Mouse (Mus musculus) heart, postnatal 0 days (tissue): ENCODE results near the gene Ankrd39. TPM values are rescaled to one million over a fixed set of nuclear protein-coding genes. Genes with fewer than 3 reads are reported as not detected.
"Not testable (repeated sequence)": the region's sequence is repeated elsewhere in the genome, so short reads cannot be mapped to it uniquely, and the experiment has no call there.

Experiments used
- ATAC-seq: fragments of 200-750 bp; cut with Nextera tagmentation; 2 replicates; pipeline ENCODE4 v1.8.0; 2017; ENCODE audit warnings: low read depth, moderate number of reproducible peaks, moderate library complexity; ENCODE audit not compliant: insufficient read depth
- DNase-seq: peaks from one replicate; pipeline ENCODE4 v3.0.0-alpha.2; 2016; ENCODE audit warnings: low spot score
- H3K27ac ChIP-seq: fragments of 300-500 bp; sonication (generic); 2 replicates; pipeline ENCODE4 v1.5.1; 2014; ENCODE audit warnings: low read depth, mild to moderate bottlenecking
- H3K27me3 ChIP-seq: fragments of 300-500 bp; sonication (generic); 2 replicates; pipeline ENCODE4 v1.6.1; 2014; ENCODE audit warnings: low read length, mixed read lengths; ENCODE audit not compliant: control insufficient read depth, insufficient read depth
- H3K36me3 ChIP-seq: fragments of 300-500 bp; sonication (generic); replicated peaks from 2 replicates; pipeline ENCODE4 v1.6.1; 2014; ENCODE audit warnings: low read length, mixed read lengths; ENCODE audit not compliant: control insufficient read depth, insufficient read depth
- H3K4me1 ChIP-seq: fragments of 300-500 bp; sonication (generic); 2 replicates; pipeline ENCODE4 v1.6.1; 2014; ENCODE audit warnings: antibody characterized with exemption; ENCODE audit not compliant: control insufficient read depth, insufficient read depth
- H3K4me2 ChIP-seq: fragments of 300-500 bp; sonication (generic); 2 replicates; pipeline ENCODE4 v1.6.1; 2014; ENCODE audit warnings: low read depth, mild to moderate bottlenecking, low read length, moderate library complexity
- H3K4me3 ChIP-seq: fragments of 300-500 bp; sonication (generic); 2 replicates; pipeline ENCODE4 v1.5.1; 2014; ENCODE audit warnings: low read depth, low read length
- H3K9ac ChIP-seq: fragments of 300-500 bp; sonication (generic); replicated peaks from 2 replicates; pipeline ENCODE4 v1.6.1; 2014; ENCODE audit warnings: low read depth, low read length, mixed read lengths
- H3K9me3 ChIP-seq: fragments of 300-500 bp; sonication (generic); replicated peaks from 2 replicates; pipeline ENCODE4 v1.6.1; 2016; ENCODE audit warnings: low read length; ENCODE audit not compliant: control insufficient read depth
- CTCF ChIP-seq: IDR thresholded peaks from 2 replicates; pipeline ENCODE4 v1.5.1; 2016; ENCODE audit warnings: antibody characterized with exemption, control low read depth, low read depth
- EP300 ChIP-seq: IDR thresholded peaks from 2 replicates; pipeline ENCODE4 v1.6.1; 2016; ENCODE audit warnings: antibody characterized with exemption, low read depth
- WGBS: fragments of 180-500 bp; shearing (Covaris S2); extraction: QIAGEN DNeasy Blood & Tissue Kit; methylation state at CpG from one replicate; pipeline ENCODE4 v1.1.7; 2014; 5-methylcytosine and 5-hydroxymethylcytosine counted together
- polyA plus RNA-seq: library from polyadenylated mRNA; unstranded; fragments of >200 nt; fragmentation: Nextera tagmentation; extraction: Ambion mirVana; gene quantifications from 2 replicates; pipeline ENCODE4 v1.2.1, GENCODE M21; 2015
- total RNA-seq: library from RNA; depleted of rRNA; stranded (reverse); fragments of >200 nt; gene quantifications from 2 replicates; pipeline ENCODE4 v1.2.3, GENCODE M21; 2014; ENCODE audit warnings: low replicate concordance

Ankrd39 gene
- total and polyA plus RNA-seq, 2 experiments from 2014 or later, result 29.0 to 32.7 TPM

GRCm38 (mm10) chr1:36538727-36539126 lies 8.5 kb downstream of the Ankrd39 start:
- Histone ChIP-seq H3K27ac (peak overlapping the region; percentile 84), H3K4me1 (peaks cover 34% of the 10 kb centered on the region)

DNA sequence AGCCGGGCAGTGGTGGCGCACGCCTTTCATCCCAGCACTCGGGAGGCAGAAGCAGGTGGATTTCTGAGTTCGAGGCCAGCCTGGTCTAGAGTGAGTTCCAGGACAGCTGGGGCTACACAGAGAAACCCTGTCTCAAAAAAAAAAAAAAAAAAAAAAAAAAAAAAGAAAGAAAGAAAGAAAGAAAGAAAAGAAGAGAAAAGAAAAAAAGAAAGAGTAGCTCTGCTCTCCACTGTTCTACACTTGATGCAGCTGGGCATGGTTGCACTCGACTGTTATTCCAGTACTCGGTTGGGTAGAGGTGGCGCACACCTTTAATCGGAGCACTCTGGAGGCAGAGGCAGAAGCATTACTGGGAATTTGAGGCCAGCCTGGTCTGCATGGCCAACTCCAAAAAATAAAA lies 10.5 kb downstream of the Ankrd39 start, which contains the start of gene Ankrd23:
Ankrd23 (minus strand) TSS at position 101 of the 400 bp plus-strand sequence.
- Histone ChIP-seq H3K36me3 (peaks cover 26% of the 10 kb centered on the region), H3K4me2 (peak within 1 kb of the TSS; percentile 44; the same call in 1 of the 2 replicates), H3K27ac (peak within 1 kb of the TSS; percentile 96), H3K4me1 (peaks cover 46% of the 10 kb centered on the region)
- 68% methylated on average over 9 of the region's 9 CpGs for WGBS
- H3K9me3 ChIP-seq, H3K9ac ChIP-seq, DNase-seq, H3K27me3 ChIP-seq, H3K4me3 ChIP-seq, ATAC-seq: not testable (repeated sequence)

More at GRCm38 (mm10) chr1:36538727-36539126, 8.5 kb downstream of the Ankrd39 start:
- no peak for DNase-seq
- no peaks in the 10 kb centered on the region for H3K27me3 ChIP-seq
- 53% methylated on average over 4 of the region's 4 CpGs for WGBS
- TF ChIP-seq EP300 (no peak), CTCF (no peak)
- H3K9ac ChIP-seq, result 0 out of 2 replicates have a peak overlapping the region, but pooled peaks have one; percentile 3
- H3K4me3 ChIP-seq, result no peak overlapping the region
- H3K4me2 ChIP-seq, result no peak overlapping the region
- no peaks in the 10 kb centered on the region for H3K9me3 ChIP-seq
- ATAC-seq, result no peak
- H3K36me3 ChIP-seq, result peaks cover 30% of the 10 kb centered on the region

DNA sequence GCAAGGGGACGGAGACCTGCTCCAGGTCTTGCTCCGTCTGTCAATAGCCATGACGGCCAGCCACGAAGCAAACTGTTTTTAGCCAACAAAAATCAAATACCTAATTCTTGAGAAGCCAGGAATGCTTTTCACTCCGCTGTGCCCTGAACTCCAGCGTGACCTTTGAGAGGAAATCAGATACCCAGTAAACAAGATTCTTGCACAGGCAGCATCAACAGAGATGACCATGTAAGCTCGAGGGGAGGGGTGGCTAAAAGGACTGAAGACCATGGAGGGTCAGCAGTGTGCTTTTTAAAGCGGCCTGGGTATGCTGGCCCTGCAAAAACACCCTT lies 10.9 kb downstream of the Ankrd39 start:
- TF ChIP-seq CTCF, result no peak
- no peak for TF ChIP-seq EP300
- 24% methylated on average over 8 of the region's 8 CpGs for WGBS
- Histone ChIP-seq H3K36me3 (peaks cover 23% of the 10 kb centered on the region), H3K4me2 (no peak overlapping the region), H3K27me3 (no peaks in the 10 kb centered on the region), H3K4me1 (peaks cover 48% of the 10 kb centered on the region), H3K27ac (peak overlapping the region; percentile 96), H3K9ac (no peak overlapping the region), H3K9me3 (no peaks in the 10 kb centered on the region), H3K4me3 (no peak overlapping the region)
- ATAC-seq, result no peak
- DNase-seq, result no peak

- Histone ChIP-seq H3K9ac (peak overlapping the region; percentile 40), H3K27ac (peak overlapping the region; percentile 96), H3K27me3 (no peaks in the 10 kb centered on the region), H3K4me1 (peaks cover 48% of the 10 kb centered on the region), H3K9me3 (no peaks in the 10 kb centered on the region), H3K36me3 (peaks cover 19% of the 10 kb centered on the region), H3K4me3 (no peak overlapping the region), H3K4me2 (peak overlapping the region; percentile 44)
- WGBS, result 52% methylated on average over 11 of the region's 11 CpGs
- DNase-seq (peak; percentile 86), ATAC-seq (peak; percentile 59)
- TF ChIP-seq CTCF (peak; percentile 5; the same call in 1 of the 2 replicates), EP300 (peak; percentile 68)
These were observed 11.5 kb downstream of the Ankrd39 start for GRCm38 (mm10) chr1:36535477-36536396.

DNA sequence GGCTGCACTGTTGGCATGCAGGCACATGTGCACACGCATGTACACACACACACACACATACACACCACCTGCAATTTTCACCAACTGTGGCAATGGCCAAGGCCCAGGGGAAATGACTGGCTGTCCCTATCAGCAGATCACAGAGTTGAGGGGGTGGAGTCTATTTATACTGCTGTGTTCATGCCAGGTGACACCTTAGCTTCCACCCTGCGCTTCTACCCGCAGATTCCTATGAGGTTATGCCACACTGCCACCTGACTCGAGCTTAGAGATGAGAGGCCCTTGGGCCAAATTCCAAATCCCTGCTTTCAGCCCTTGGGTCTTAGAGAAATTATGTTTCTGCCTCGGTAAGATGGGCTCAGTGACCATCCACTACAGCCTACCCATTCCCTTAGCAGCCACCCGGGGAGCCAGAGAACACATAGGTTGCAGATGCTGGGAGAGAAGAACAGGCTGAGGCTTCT lies 12.6 kb downstream of the Ankrd39 start:
- peak; percentile 68 for DNase-seq
- peak overlapping the region; percentile 40; the same call in 1 of the 2 replicates for H3K9ac ChIP-seq
- peak overlapping the region; percentile 44 for H3K4me2 ChIP-seq

More for the DNA sequence above, 12.6 kb downstream of the Ankrd39 start:
- peaks cover 11% of the 10 kb centered on the region for H3K36me3 ChIP-seq
- ATAC-seq, result no peak
- no peaks in the 10 kb centered on the region for H3K9me3 ChIP-seq
- peak overlapping the region; percentile 96 for H3K27ac ChIP-seq
- 35% methylated on average over 6 of the region's 6 CpGs for WGBS
- H3K4me3 ChIP-seq, result peak overlapping the region; percentile 8; the same call in 1 of the 2 replicates
- peaks cover 48% of the 10 kb centered on the region for H3K4me1 ChIP-seq
- H3K27me3 ChIP-seq, result no peaks in the 10 kb centered on the region
- TF ChIP-seq EP300 (no peak), CTCF (peak; percentile 44)
